Mouse (Mus musculus): ENCODE data around the gene Tshb. TPM values are rescaled to one million over a fixed set of nuclear protein-coding genes. Genes with fewer than 3 reads are reported as not detected.

Gene Tshb
- polyA plus RNA-seq, 1 experiment = not detected

- no peaks in the 10 kb centered on the region for H3K36me3 ChIP-seq (ENCODE audit: control insufficient read depth, insufficient read depth, low read length)
- H3K27ac ChIP-seq (ENCODE audit: control insufficient read depth, insufficient read depth, low read length) = no peak overlapping the region
- DNase-seq = no peak
- peaks cover 25% of the 10 kb centered on the region for H3K4me1 ChIP-seq (replicated peaks; ENCODE audit: control insufficient read depth, insufficient read depth, low read length)
- TF ChIP-seq POLR2A (IDR thresholded peaks at IDR 0.05; ENCODE audit: control insufficient read depth, extremely low read depth, insufficient read depth, low read length, poor library complexity) (no peak), CTCF (IDR thresholded peaks at IDR 0.05; ENCODE audit: borderline replicate concordance, control insufficient read depth, extremely low read depth, insufficient read depth, low read length, poor library complexity) (no peak)
- WGBS = 39% methylated on average over 3 of the region's 3 CpGs
- H3K27me3 ChIP-seq (ENCODE audit: control insufficient read depth, insufficient read depth, low read length) = no peaks in the 10 kb centered on the region
- H3K4me3 ChIP-seq (ENCODE audit: control insufficient read depth, insufficient read depth, low read length) = no peak overlapping the region
These were observed 51.4 kb downstream of the Tshb start for GRCm38 (mm10) chr3:102731112-102731511.

- 40% methylated on average over 5 of the region's 5 CpGs for WGBS
- TF ChIP-seq CTCF (IDR thresholded peaks at IDR 0.05; ENCODE audit: borderline replicate concordance, control insufficient read depth, extremely low read depth, insufficient read depth, low read length, poor library complexity) (no peak), POLR2A (IDR thresholded peaks at IDR 0.05; ENCODE audit: control insufficient read depth, extremely low read depth, insufficient read depth, low read length, poor library complexity) (no peak)
- H3K27me3 ChIP-seq (ENCODE audit: control insufficient read depth, insufficient read depth, low read length) = no peaks in the 10 kb centered on the region
These were observed 53.1 kb downstream of the Tshb start for GRCm38 (mm10) chr3:102729416-102729815.

More at GRCm38 (mm10) chr3:102729416-102729815, 53.1 kb downstream of the Tshb start:
- no peaks in the 10 kb centered on the region for H3K36me3 ChIP-seq (ENCODE audit: control insufficient read depth, insufficient read depth, low read length)
- DNase-seq = no peak
- peaks cover 26% of the 10 kb centered on the region for H3K4me1 ChIP-seq (replicated peaks; ENCODE audit: control insufficient read depth, insufficient read depth, low read length)
- H3K4me3 ChIP-seq (ENCODE audit: control insufficient read depth, insufficient read depth, low read length) = no peak overlapping the region
- no peak overlapping the region for H3K27ac ChIP-seq (ENCODE audit: control insufficient read depth, insufficient read depth, low read length)

Other genes with a start within 250 kb of the Tshb start
- gene Tspan2, start 48.2 kb downstream of the Tshb start, polyA plus RNA-seq (2012; rRNA removed) = 6.1 and 7.5 TPM in 2 replicates
- gene Sycp1, start 153.4 kb upstream of the Tshb start, polyA plus RNA-seq (2012; rRNA removed) = not detected in 2 replicates
- gene Nr1h5, start 181.4 kb upstream of the Tshb start, polyA plus RNA-seq (2012; rRNA removed) = 0.04 TPM in 1 of 2 replicates, not detected in the other
- 32.6 and 34.6 TPM in 2 replicates for gene Sike1, start 213.0 kb upstream of the Tshb start, polyA plus RNA-seq (2012; rRNA removed)
- gene Csde1, start 237.7 kb upstream of the Tshb start, polyA plus RNA-seq (2012; rRNA removed) = 29.6 and 35.0 TPM in 2 replicates

Data from thymus, adult 2 months (tissue).